Mouse (Mus musculus): ENCODE data around the gene Slc38a4.

DNA sequence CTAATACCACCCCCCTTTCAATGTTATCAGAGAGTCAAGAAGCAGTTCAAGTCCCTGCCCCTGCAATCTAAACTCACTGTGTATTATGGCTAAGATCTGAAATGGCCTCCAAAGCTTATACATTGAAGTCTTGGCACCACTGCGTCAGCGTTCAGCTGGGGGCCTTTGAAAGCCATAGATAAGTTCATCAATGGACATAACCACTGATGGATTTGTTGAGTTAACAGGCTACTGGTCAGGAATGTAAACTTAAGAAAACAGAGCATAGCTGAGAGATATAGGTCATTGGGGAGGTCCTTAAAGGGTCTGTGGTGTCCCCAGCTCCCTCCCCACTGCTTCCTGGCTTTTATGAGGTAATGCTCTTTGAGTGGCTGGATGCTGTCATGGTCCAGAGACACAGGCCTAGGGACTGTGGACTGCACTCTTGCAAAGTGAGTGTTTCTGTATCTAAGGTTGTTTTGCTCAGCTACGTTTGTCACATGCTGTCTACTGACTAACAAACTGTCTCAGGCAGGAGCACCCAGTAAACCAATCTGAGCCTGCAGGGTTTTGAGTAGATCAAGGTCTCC, 83.0 kb downstream of the Slc38a4 start:
- TF ChIP-seq CTCF (IDR thresholded peaks at IDR 0.05; ENCODE audit: low read depth, low read length) (no peak), POLR2AphosphoS5 (IDR thresholded peaks at IDR 0.05; ENCODE audit: insufficient replicate concordance, low read depth, low read length) (no peak)

Data from G1E (cell line).